In the genomic region with DNA sequence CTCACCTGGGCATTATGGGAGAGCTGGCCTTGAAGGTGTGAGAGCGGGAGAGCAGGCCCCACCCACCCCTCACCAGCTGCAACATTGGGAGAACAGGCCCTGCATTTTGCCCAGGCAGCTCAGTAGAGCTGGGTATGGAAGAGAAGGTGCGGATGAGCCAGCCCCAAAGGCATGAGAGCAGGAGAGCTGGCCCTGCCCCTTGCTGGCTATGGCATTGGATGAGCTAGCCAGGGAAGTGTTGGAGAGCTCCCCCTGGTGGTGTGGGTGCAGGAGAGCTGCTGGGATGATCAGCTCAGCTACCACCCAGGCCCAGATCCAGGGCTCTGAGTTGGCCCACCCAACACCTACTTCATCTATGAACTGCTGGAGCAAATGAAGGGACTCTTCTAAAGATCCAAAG, we compare ENCODE assay signal across 12 mouse cellular contexts. TPM values are rescaled to one million over a fixed set of nuclear protein-coding genes. Genes with fewer than 3 reads are reported as not detected.
A peak's percentile ranks its signal among the peaks of the same experiment; 100 is the strongest.
DNase-seq lines count a peak whose midpoint lies in the region; ATAC-seq and TF ChIP-seq lines count a peak whose summit lies in the region.
"Had no signal": no experiment of that assay in that cellular context is flagged by ENCODE, and none has a peak within 500 bp of the region (broad histone marks: within the 10 kb centered on the region; RNA-seq: fewer than 3 reads in every experiment).

No protein-coding gene starts in this region.

- no peaks in the 10 kb centered on the region for H3K36me3 ChIP-seq in ES-Bruce4 (ENCODE audit: control insufficient read depth, insufficient read depth, low read length, poor library complexity, severe bottlenecking)
- no peaks in the 10 kb centered on the region for H3K36me3 ChIP-seq in midbrain, postnatal 0 days (ENCODE audit: insufficient read depth, low read length)
- H3K36me3 ChIP-seq: heart, embryonic 12.5 days; limb, embryonic 13.5 days had no signal

- no peaks in the 10 kb centered on the region; the same call in 1 of the 2 replicates for H3K9me3 ChIP-seq in ES-Bruce4 (replicated peaks; ENCODE audit: control insufficient read depth, insufficient read depth, low read length, poor library complexity, severe bottlenecking)
- no peaks in the 10 kb centered on the region for H3K9me3 ChIP-seq in midbrain, postnatal 0 days (ENCODE audit: low read length)
- H3K9me3 ChIP-seq: heart, embryonic 12.5 days; limb, embryonic 13.5 days had no signal

- H3K27me3 ChIP-seq in ES-Bruce4 (ENCODE audit: control insufficient read depth, insufficient read depth, low read length, poor library complexity, severe bottlenecking), result no peaks in the 10 kb centered on the region
- H3K27me3 ChIP-seq in midbrain, postnatal 0 days (ENCODE audit: insufficient read depth, low read length), result no peaks in the 10 kb centered on the region
- H3K27me3 ChIP-seq: heart, embryonic 12.5 days; limb, embryonic 13.5 days had no signal

- no peak for TF ChIP-seq POLR2A in ES-Bruce4 (IDR thresholded peaks at IDR 0.05; ENCODE audit: insufficient read depth, low read length)

- no peaks in the 10 kb centered on the region for H3K4me1 ChIP-seq in ES-Bruce4 (ENCODE audit: control insufficient read depth, insufficient read depth, low read length)
- H3K4me1 ChIP-seq in midbrain, postnatal 0 days (ENCODE audit: insufficient read depth, low read length), result no peaks in the 10 kb centered on the region
- H3K4me1 ChIP-seq: limb, embryonic 13.5 days had no signal

- no peak for TF ChIP-seq EP300 in ES-Bruce4 (IDR thresholded peaks at IDR 0.05; ENCODE audit: insufficient read depth, low read depth, low read length)

- no peak overlapping the region for H3K9ac ChIP-seq in ES-Bruce4 (ENCODE audit: low read depth, poor library complexity, severe bottlenecking)
- no peak overlapping the region for H3K9ac ChIP-seq in midbrain, postnatal 0 days (replicated peaks; ENCODE audit: low read length, poor library complexity, severe bottlenecking)
- H3K9ac ChIP-seq: heart, embryonic 12.5 days; hindbrain, embryonic 14.5 days; limb, embryonic 13.5 days had no signal

- H3K4me3 ChIP-seq in ES-Bruce4 (ENCODE audit: low read depth, low read length), result no peak overlapping the region
- H3K4me3 ChIP-seq in midbrain, postnatal 0 days (ENCODE audit: low read depth, low read length), result no peak overlapping the region
- H3K4me3 ChIP-seq: heart, embryonic 12.5 days; limb, embryonic 13.5 days had no signal

- TF ChIP-seq CTCF in ES-Bruce4 (IDR thresholded peaks at IDR 0.05; ENCODE audit: low read depth, low read length), result peak; percentile 42
- no peak for TF ChIP-seq CTCF in midbrain, postnatal 0 days (IDR thresholded peaks at IDR 0.05)

- ATAC-seq in midbrain, postnatal 0 days (ENCODE audit: low FRiP score), result no peak

- intact Hi-C loops in left cerebral cortex, postnatal 4 days (cut with DNase I), result no loop called here
- intact Hi-C loops in left cerebral cortex, postnatal 14 days (cut with DNase I), result no loop called here

- H3K27ac ChIP-seq in ES-Bruce4 (ENCODE audit: insufficient read depth, low read length), result no peak overlapping the region
- no peak overlapping the region for H3K27ac ChIP-seq in midbrain, postnatal 0 days (ENCODE audit: low read depth, low read length)
- H3K27ac ChIP-seq: hindbrain, embryonic 14.5 days; limb, embryonic 13.5 days had no signal

- peak; percentile 29 to 33 for DNase-seq in adrenal gland, adult 18-20 months (ENCODE audit: low spot score in 2 of 2)
- DNase-seq in adrenal gland, postnatal 4 days (ENCODE audit: low spot score in 2 of 2), result no peak
- DNase-seq in left cerebral cortex, postnatal 4 days, result peak; percentile 10
- no peak for DNase-seq in left cerebral cortex, postnatal 14 days (ENCODE audit: low spot score in 2 of 2)
- peak; percentile 6 for DNase-seq in cerebellum, adult 9-11 months
- DNase-seq in spleen, postnatal 36 days (ENCODE audit: low spot score in 2 of 2), result no peak
- DNase-seq in midbrain, postnatal 0 days (ENCODE audit: low spot score), result no peak
- DNase-seq: midbrain, embryonic 14.5 days had no signal

- H3K4me2 ChIP-seq in midbrain, postnatal 0 days (ENCODE audit: low read depth, low read length, poor library complexity, severe bottlenecking), result no peak overlapping the region
- H3K4me2 ChIP-seq: heart, embryonic 12.5 days; hindbrain, embryonic 14.5 days; limb, embryonic 13.5 days had no signal

- WGBS in midbrain, postnatal 0 days, result 96% methylated on average over 2 of the region's 2 CpGs

RNA-seq across cellular contexts. Expression of gene 1500009L16Rik, which starts 34.5 kb away (rescaled TPM):
- 10 to 100 TPM; 25.7 to 29.1 TPM for total RNA-seq in adrenal gland, adult 18-20 months (2021)
- total RNA-seq in adrenal gland, postnatal 4 days (2021), result 10 to 100 TPM; 29.8 to 35.6 TPM
- total RNA-seq in left cerebral cortex, postnatal 4 days (2021), result 10 to 100 TPM; 46.9 to 52.0 TPM
- 10 to 100 TPM; 25.7 to 31.4 TPM for total RNA-seq in left cerebral cortex, postnatal 14 days (2021)
- 72.7 and 73.5 TPM in 2 replicates for polyA plus RNA-seq in ES-Bruce4 (2011; ENCODE audit: insufficient read depth, insufficient read length, low read depth, missing spikeins)
- 52.4 and 63.7 TPM in 2 replicates for total RNA-seq in midbrain, postnatal 0 days (2014; rRNA removed)
- polyA plus RNA-seq in midbrain, postnatal 0 days (2015; fragmentation: Nextera tagmentation; extraction: Ambion mirVana), result 122 and 136 TPM in 2 replicates

RNA-seq across cellular contexts. Expression of gene Appl2, which starts 39.7 kb away (rescaled TPM):
- 100 to 1,000 TPM in 1 of 2 experiments, 10 to 100 TPM in 1; 34.4 to 105 TPM for total RNA-seq in adrenal gland, adult 18-20 months (2021)
- total RNA-seq in adrenal gland, postnatal 4 days (2021), result 100 to 1,000 TPM; 103 to 116 TPM
- 10 to 100 TPM; 35.9 to 38.8 TPM for total RNA-seq in left cerebral cortex, postnatal 4 days (2021)
- 10 to 100 TPM; 41.8 to 45.2 TPM for total RNA-seq in left cerebral cortex, postnatal 14 days (2021)
- polyA plus RNA-seq in ES-Bruce4 (2011; ENCODE audit: insufficient read depth, insufficient read length, low read depth, missing spikeins), result 28.7 and 38.2 TPM in 2 replicates
- 54.5 and 57.4 TPM in 2 replicates for total RNA-seq in midbrain, postnatal 0 days (2014; rRNA removed)
- 40.7 and 42.1 TPM in 2 replicates for polyA plus RNA-seq in midbrain, postnatal 0 days (2015; fragmentation: Nextera tagmentation; extraction: Ambion mirVana)

Comparison
In these comparisons a context has a peak if more than half of its experiments do, and no peak if none do; other contexts are left out.
1. DNase-seq: peak in adrenal gland, adult 18-20 months (2 of 2), left cerebral cortex, postnatal 4 days (single experiment) and cerebellum, adult 9-11 months (single experiment); none in adrenal gland, postnatal 4 days (0 of 2), left cerebral cortex, postnatal 14 days (0 of 2), spleen, postnatal 36 days (0 of 2) and midbrain, postnatal 0 days (single experiment).